Mouse (Mus musculus) frontal cortex, adult (tissue): ENCODE results near the gene Fbxo42.

Experiments
- ATAC-seq: cut with Nextera tagmentation; 2 replicates; pipeline ENCODE4 v1.9.2; 2017; ENCODE audit warnings: mild to moderate bottlenecking, moderate library complexity, mixed read lengths; ENCODE audit not compliant: low TSS enrichment

Gene Fbxo42

DNA sequence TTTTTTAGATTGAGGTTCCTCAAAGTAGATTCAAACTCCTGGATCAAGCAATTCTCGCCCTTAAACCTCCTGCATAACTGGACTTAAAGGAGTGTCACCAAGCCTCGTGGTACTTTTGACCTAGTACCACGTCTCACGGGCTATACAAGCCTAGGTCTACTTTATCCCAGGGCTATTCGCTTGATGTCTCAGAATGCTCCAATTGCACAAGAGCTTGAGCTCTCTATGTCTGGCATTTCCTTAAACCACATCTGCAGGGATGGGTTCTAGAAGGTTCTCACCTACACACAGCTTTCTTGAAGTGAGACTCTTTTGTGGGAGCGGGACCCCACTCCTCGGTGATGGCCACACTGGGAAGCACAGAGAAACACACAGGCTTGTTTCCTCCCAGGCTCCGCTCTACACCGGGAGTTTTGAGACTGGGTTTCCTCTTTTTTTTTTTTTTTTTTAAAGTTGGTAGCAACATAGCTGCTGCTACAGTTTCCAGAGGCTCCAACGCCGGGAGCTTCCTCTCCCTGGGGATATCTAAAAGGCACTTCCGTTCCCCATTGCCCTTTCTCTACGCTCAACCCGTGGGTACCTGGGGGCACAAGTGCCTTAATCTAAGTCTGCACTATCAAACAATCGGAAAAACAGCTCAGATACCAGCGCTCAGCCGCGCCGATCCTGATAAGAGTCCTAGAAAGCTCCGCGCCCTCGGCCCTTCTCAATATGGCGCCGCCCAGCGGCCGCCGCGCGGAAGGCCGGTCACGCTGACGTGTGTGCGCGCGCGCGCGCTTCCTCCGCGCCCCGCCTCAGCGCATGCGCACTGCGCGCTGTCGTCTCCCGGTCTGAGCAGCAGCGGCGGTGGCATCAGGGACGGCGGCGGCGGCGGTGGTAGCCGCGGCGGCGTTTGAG, at the start of gene Fbxo42:
Gene Fbxo42, plus strand, starts transcription at position 802 of the 897 bp plus-strand sequence.
- peak; percentile 80 for ATAC-seq

DNA sequence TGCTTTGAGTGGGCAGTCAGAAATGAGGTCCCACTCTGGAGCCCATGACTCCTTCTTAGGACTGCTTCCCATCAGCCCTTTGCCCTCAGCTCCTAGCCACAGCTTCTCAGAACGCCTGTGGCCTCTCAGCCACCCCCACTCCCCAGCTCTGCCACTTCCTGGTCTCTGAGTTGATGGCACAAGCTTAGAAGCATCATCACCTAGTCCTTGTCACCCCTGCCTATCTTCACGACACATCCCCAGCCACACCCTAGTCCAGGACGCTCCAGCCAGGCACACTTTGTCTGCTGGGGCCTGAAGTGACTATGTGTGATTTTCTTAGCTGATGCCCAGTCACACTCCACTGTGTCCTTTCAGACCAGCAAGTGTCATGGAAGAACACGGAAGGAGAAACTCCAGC, 48.8 kb upstream of the Fbxo42 start:
- ATAC-seq = no peak

DNA sequence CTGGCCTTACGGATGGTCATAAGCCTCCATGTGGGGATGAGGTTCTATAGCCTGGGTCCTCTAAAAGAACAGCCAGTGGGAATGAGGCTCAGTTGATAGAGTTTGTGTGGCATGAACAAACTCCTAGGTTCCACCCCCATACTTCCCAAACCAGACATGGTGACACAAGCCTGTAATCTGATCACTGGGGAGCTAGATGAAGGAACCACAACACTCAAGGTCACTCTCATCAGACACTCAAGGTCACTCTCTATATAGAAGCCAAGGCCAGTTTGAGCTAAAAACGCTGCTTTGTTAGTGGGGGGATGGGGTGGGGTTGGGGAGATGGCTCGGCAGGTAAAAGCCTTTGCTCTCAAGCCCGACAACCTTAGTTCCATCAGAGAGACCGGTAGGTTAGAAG, 47.8 kb upstream of the Fbxo42 start:
- ATAC-seq = no peak

DNA sequence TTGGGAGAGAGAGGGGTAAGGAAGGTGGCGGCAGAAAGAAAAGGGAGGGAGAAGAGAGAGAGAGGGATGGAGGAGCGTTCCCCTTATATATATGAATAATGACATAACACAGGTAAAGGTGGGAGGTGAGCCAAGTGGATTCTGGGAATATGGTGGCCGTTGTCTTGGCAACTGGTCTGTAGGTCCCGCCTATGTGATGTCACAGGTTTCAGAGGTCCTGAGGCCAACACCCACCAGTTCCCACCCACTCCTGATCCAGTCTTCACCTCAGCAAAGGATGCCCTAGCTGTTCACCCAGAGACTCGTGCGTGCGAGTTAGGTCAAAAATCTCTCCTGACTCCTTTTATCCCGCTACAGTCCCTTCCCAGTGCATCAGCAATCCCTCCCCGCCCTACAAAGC, 46.4 kb upstream of the Fbxo42 start:
- no peak for ATAC-seq

DNA sequence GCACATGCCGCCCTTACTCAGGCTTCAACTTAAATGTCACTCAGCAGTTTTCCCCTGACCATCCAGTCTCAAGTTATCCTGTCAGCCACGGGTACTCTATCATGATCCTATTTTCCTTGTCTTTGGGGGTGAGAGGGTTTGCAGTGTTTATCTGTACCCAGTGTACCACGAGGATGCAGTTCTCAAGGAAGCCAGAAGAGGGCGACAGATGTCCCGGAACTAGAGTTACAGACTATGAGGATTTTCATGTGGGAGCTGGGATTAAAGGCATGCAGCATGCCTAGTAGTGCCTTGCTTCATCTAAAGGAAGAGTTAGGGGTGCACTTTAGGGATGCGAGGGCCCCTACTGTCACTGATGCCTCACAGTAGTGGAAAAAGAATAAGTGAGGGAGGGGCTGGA, 45.9 kb upstream of the Fbxo42 start:
- no peak for ATAC-seq

DNA sequence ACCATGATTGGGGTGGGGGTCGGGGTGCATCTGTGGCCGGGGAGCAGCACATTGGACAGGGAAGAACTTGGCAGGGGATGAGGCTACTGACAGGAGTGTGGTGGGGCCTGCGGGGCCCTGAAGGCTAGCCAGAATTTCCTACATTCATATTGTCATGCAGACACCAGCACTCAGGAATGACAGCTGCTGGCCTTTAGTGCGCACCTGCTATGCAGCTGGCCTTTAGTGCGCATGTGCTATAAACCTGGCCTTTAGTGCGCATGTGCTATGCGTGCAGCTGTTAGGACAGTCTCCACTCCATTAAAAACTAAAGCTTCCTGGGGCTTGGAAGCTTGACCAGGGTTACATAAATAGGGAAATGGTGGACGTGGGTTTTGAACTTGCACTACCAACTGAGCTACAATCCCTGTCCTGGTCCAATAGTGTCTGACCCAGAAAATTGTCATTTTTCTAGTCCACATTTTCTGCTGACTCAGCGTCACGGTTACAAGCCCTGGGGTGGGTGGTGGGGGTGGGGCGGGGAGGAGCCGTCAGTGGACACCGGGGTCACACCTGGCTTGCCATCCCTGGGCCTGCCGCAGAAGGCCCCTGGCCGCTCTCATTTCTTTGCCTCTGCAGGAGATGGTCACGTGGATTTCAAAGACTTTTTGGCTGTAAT, 41.1 kb upstream of the Fbxo42 start:
- no peak for ATAC-seq

DNA sequence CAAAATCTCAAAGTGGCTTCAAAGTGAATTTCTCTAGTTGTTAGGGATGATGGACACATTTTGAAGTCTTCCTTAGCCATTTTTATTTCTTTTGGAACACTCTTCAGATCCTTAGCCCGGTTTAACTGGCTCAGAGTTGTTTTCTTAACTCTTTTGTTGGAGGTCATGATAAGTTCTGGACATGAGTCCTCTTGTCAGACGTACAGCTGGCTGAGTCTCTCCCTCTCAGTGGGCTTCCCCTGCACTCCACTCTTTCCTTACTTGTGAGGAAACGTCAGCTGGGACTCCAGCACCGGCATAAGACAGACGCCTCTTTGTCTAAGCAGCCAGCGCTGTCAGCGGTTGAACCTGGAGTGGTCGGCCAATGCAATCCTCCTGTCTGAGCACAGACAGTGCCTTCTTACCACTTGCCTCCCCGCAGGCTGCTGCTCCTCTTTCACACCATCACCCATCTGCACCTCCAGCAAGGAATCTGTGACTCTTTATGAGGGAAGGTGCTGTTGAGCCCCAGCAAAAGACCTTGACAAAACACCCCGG, 39.4 kb upstream of the Fbxo42 start:
- no peak for ATAC-seq

DNA sequence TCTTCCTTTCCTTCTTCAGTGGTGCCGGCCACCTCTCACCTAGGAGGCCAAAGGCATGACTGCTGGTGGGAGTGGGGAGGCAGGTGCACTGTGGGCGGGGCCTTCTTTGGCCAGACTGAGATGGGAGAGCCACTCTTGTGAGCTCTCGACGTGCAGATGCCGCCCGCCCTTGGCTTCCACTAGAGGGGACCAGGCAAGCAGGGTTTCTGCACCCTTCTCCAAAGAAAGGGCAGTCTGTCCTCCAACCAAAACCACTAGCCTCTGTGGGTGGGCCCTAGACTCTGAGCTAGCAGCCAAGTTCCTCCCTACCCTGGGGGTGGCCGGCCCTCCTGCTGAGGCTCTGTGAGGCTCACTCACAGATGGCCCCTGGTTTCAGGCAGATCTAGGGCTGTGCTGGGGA, 33.9 kb upstream of the Fbxo42 start:
- no peak for ATAC-seq

DNA sequence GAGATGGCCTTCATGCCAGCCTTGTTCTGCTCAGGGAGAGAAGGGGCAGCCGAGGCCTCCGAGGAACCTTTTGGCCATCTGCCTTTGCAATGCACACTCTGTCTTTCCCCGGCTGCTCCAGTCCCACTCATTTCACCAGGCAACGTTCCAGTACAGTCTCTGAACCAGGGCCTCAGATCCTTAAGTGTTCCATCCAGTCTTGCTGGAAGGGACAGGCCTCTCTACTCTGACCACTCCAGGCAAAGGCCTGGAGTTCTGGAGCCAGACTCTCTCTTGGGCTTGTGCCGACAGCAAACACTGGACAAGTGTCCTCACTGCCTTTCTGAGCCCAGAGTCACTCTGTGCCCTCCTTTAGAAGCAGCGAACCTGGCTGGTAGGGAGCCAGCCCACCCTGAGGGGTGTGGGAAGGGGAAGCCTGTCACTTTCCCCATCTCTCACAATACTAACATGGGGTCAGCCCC, 33.2 kb upstream of the Fbxo42 start:
- peak; percentile 48; the same call in 1 of the 2 replicates for ATAC-seq

DNA sequence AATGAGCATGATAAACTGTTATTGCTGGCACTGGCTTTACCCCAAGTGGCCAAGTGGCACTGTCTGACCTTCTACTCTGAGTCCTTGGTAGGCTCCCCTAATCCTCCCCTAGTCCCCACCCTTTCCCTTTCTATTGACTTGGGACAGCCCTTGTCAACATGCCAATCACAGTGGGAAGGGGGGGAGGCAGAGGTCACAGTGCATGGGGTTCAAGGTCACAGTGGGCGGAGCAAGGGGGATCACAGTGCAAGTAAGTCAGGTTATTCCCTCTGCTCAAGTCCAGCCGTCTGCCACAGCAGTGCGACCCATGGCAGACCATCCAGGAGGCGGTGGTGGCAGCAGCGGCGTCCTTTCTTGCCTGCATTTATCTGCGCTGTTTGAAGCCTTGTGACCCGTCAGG, 32.3 kb upstream of the Fbxo42 start:
- no peak for ATAC-seq

DNA sequence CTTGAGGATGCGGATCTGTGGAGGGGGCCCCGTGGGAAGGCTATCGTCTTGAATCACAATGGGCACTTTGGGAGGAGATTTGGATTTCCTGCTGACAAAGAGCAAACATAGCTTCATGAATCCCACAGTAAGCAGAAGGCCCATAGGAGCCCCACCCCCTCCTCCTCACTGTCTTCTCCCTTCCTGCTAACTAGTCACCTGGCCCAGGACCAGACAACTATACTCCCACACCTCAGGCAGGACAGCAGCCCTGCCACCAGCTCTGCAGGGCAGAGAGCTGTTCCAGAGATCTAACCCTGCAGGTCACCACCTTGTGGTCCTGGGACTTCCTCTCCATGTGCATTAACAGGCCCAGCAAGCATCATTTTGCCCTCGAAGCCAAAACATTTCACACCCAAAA, 29.0 kb upstream of the Fbxo42 start:
- no peak for ATAC-seq

DNA sequence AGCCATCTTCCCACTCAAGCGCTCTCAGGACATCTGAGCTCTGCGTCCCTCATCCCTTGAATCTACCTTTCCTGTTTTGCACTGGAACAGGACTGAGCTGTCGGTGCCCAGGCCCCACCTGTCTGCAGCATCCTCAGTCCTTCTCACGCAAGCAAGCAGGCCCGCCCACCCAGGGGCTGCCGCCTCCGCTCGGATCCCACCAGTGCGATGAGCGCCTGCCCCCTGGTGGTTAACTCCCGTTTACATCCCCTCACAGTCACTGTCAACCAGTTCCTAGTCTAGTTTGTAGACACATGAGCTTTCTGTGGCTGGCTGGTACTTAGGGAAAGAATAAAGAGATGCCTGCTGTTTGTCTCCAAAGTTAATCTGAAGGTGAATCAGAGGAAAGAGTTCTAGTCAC, 27.0 kb upstream of the Fbxo42 start:
- peak; percentile 71 for ATAC-seq

DNA sequence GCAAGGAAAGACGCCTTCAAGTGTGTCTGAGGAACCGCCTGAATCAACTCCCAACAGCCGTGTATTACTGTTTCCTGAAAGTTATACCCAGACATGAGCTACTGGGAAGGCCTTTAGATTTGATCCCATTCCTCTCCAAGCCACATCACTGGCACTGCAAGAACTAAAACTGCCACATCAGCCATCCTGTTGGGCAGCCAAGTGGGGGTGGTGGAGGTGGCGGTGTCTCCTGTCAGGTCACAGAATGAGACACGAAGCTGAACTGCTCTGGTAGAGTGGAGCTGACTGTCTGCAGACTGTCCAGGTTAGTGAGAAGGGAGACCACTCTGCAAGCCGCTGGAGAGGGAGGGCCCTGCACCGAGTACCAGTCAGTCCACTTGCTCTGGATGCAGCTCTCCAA, 25.1 kb upstream of the Fbxo42 start:
- no peak for ATAC-seq

DNA sequence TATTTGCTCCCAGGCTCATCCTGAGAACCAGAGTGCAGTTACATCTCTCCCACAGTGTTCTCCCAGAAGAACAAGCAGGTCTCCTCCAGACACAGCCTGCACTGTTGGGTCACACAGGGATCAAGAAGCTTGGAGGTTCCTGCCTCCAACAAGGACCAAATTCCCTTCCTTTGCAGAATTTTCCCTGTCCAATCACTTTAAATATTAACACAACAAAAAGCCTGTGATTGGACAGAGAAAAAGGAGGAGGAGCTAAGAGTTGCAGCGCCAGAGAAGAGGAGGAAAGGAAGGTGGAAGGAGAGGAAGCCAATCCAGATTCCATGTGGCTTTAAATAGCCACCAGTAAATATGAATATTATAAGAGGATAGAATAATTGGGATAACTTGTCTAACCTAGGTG, 24.6 kb upstream of the Fbxo42 start:
- ATAC-seq = no peak

DNA sequence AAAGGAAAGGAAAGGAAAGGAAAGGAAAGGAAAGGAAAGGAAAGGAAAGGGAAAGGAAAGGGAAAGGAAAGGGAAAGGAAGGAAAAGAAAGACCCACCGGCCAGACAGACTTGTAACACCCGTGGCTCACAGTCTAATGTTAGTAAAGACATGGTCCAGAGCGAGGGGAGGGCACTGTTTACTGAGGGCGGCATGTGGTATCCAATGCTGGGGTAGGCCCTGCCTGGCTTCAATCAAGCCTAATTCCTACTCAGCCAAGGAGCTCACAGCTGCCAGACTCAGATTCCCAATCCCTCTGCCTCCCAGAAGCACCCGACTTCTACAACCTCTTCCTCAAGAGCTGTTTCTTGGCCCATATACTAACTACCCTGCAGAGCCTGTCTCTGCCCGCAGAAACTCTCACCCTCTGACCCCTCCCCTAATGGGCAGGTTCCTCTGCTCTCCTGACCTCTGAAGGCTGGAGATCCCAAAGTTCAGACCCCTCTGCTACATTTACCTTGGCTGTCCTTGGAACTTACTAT, 18.5 kb upstream of the Fbxo42 start:
- ATAC-seq = no peak

DNA sequence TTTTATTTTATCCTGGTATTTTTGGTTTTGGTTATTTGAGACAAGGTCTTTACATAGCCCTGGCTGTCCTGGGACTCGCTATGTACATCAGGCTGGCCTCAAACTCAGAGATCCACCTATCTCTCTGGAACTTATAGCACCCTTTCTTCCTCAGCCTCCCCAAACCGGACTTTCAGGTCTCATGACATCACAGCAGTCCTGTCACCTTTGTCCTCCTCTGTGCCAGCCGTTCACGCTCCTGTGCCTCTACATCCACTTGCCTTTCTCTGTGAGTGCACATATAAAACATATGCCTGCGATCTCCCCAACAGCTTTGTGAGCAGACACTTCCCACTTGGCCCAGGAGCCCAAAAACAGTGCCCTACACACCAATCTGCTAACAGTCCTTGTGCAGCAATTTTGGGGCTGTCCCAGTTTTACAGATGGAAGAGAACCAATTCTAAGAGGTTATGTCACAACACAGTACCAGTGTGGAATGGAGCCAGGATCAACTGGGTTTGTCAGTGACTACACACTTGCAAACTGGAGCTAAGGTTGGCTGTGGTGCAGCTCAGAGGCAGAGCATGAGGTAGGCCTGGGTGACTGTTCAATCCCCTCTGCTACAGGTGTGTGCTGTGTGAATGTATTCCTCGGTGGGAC, 16.9 kb upstream of the Fbxo42 start:
- ATAC-seq = peak; percentile 46; the same call in 1 of the 2 replicates

DNA sequence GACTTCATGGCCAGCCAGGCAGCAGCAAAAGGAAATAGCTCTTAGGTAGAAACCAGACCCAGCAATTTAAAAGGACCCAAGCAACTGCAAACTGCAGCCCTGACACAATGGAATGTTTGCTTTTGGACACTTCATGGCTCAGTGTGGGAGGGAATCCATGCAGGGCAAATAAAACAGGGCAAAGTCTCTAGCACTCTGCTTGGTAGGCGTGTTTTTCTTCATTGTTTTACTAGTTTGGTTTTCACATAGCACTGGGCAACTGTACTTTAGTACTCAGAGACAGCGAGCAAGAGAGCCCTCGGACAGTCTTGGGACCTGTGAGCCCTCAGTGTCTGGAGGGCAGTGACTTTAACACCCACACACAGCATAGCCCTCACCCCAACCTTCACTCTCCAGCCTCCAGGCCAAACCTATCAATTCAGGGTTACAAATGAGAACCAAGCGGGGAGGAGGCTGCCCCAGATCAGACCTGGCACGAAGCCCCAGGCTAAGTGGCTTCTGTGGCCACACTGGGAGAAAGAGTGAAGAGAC, 16.1 kb upstream of the Fbxo42 start:
- no peak for ATAC-seq

DNA sequence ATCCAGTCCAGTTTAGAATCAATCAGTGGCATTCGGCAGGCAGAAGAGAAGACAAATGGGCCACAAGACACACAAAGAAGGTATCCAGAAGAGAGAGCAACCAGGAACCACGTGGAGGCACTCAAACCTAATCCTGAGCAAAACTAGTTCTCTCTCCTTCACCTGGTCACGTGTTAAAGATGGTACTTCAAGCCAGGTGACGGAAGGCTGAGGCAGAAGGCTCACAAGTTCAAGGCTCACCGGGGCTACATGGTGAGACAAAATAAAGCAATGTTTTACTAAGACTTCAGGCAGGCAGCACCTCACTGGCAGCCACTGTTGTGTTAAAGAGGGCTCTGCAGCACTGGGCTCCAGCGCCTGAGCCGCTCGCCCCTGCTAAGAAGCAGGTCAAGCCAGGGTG, 15.5 kb upstream of the Fbxo42 start:
- ATAC-seq = no peak

DNA sequence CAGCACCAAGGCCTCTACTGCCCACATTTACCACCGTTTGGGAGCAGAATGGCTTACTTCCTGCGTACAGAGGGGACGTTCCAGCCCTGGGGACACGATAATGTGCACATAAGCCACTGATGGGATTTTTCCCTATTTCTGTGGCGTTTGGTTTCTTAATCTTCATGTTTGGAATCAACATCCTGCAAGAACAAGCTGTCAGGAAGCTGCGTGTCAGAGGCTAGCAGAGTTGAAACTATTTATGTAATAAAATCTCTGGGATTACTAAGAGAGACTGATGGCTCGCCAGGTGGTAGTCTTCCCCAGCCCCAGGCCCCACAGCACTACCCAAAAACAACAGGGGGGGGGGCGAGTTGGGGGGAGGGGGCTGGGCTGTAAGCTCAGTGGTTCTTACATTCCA, 14.5 kb upstream of the Fbxo42 start:
- ATAC-seq = no peak

DNA sequence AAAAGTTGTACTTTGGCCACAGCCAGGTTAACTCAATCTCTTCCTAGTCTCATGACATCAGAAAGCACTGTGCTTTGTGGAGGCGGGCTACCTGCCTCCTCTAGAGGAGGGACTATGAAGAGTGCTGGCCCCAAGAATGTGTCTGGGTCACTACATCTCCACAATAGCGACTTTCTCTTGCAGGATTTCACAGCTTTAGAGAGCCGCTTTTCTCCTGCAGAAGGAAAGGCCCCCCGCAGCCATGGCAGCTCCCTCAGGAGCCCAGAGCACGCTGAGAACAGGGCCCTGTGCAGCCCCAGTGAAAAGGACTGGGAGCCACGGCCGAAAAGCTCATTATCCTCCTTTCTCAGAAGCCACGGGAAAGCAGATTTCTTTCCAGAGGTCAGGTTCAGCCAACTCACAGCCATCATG, 13.7 kb upstream of the Fbxo42 start:
- ATAC-seq = 0 out of 2 replicates have a peak, but pooled peaks have one; percentile 20

DNA sequence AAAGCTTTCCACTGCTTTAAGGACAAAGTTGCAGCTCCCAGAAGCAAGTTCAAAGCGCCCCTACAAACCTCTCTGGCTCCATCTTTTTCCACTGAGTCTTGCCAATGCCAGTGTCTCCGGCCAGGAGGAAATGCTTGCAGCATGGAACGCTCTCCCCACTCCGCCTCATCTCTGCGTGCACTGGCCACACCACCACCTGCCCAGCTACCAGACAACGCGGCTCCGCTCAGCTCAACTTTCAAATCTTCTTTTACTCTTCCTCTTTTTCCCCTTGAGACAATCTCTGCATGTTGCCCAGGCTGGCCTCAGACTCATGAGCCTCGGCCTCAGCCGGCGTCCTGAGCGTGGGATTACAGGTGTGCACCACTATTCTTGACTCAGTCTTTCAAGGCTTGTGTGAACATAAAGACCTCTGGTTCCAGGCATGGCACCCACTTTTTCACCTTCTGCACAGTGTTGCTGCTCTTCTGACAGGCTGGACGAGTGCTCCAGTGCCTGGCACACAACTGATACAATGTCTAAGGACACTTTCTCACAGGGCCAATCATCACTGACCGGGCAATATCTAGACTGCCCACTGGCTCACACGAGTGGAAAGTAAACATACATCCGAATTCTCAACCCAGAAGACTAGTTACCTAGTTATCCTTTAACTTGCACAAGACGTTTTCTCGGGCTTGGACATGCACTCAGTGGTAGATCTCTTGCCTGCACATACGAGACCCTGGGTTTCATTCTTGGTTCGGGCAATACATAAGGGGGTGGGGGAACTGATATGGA, 12.8 kb upstream of the Fbxo42 start:
- ATAC-seq = peak; percentile 0; the same call in 1 of the 2 replicates
